ENCODE assay signal across 21 mouse cellular contexts in genomic region chr16:82521582-82521981, GRCm38 (mm10).
A peak's percentile ranks its signal among the peaks of the same experiment; 100 is the strongest.
DNase-seq lines count a peak whose midpoint lies in the region; ATAC-seq and TF ChIP-seq lines count a peak whose summit lies in the region.
"Had no signal": no experiment of that assay in that cellular context is flagged by ENCODE, and none has a peak within 500 bp of the region (broad histone marks: within the 10 kb centered on the region; RNA-seq: fewer than 3 reads in every experiment).

No protein-coding gene starts in this region.

- H3K4me2 ChIP-seq in hindbrain, postnatal 0 days (ENCODE audit: low read depth, low read length) = no peak overlapping the region
- H3K4me2 ChIP-seq: embryonic facial prominence, embryonic 13.5 days; heart, embryonic 13.5 days; liver, embryonic 15.5 days; neural tube, embryonic 13.5 days had no signal

- intact Hi-C loops in heart, postnatal 25 days (cut with DNase I) = no loop called here

- no peak for ATAC-seq in hindbrain, postnatal 0 days
- ATAC-seq in megakaryocyte progenitor cell, adult 5-6 weeks (replicated peaks; ENCODE audit: poor library complexity) = no peak
- ATAC-seq: intestine, embryonic 16.5 days had no signal

- DNase-seq in embryo, embryonic 10.5 days (ENCODE audit: low spot score) = peak; percentile 2
- no peak for DNase-seq in embryo, embryonic 9.5 days (ENCODE audit: extremely low spot score)
- peak; percentile 48 for DNase-seq in hindbrain, postnatal 0 days (ENCODE audit: low spot score)
- DNase-seq in hindbrain, embryonic 10.5 days (ENCODE audit: low spot score) = no peak
- DNase-seq in 3T3-L1 (ENCODE audit: low read depth, low spot score) = peak; percentile 8
- peak; percentile 1 for DNase-seq in embryo, embryonic 11.5 days (ENCODE audit: low read depth, low spot score)
- no peak for DNase-seq in heart, postnatal 25 days (ENCODE audit: low spot score)
- DNase-seq: adrenal gland, postnatal 25 days; cerebellum, adult 9-11 months; gastrocnemius, postnatal 25 days; heart, postnatal 4 days; kidney, postnatal 10 days; lung, postnatal 14 days; right cerebral cortex, postnatal 25 days; thymus, postnatal 25 days had no signal

- no peak overlapping the region for H3K9ac ChIP-seq in hindbrain, postnatal 0 days (replicated peaks; ENCODE audit: low read length)
- H3K9ac ChIP-seq: embryonic facial prominence, embryonic 13.5 days; heart, embryonic 13.5 days; liver, embryonic 15.5 days; neural tube, embryonic 13.5 days had no signal

- H3K27ac ChIP-seq in hindbrain, postnatal 0 days = no peak overlapping the region
- no peak overlapping the region for H3K27ac ChIP-seq in hindbrain, embryonic 10.5 days
- H3K27ac ChIP-seq: embryonic facial prominence, embryonic 13.5 days; heart, embryonic 13.5 days; liver, embryonic 15.5 days; neural tube, embryonic 13.5 days had no signal

- no peaks in the 10 kb centered on the region for H3K36me3 ChIP-seq in hindbrain, postnatal 0 days (ENCODE audit: insufficient read depth, low read length)
- no peaks in the 10 kb centered on the region for H3K36me3 ChIP-seq in hindbrain, embryonic 10.5 days
- H3K36me3 ChIP-seq: embryonic facial prominence, embryonic 13.5 days; heart, embryonic 13.5 days; liver, embryonic 15.5 days; neural tube, embryonic 13.5 days had no signal

- H3K4me1 ChIP-seq in hindbrain, postnatal 0 days (ENCODE audit: insufficient read depth, low read length) = no peaks in the 10 kb centered on the region
- no peaks in the 10 kb centered on the region for H3K4me1 ChIP-seq in hindbrain, embryonic 10.5 days (replicated peaks)
- H3K4me1 ChIP-seq: embryonic facial prominence, embryonic 13.5 days; heart, embryonic 13.5 days; liver, embryonic 15.5 days; neural tube, embryonic 13.5 days had no signal

- H3K4me3 ChIP-seq in hindbrain, postnatal 0 days (ENCODE audit: low read length) = no peak overlapping the region
- H3K4me3 ChIP-seq in hindbrain, embryonic 10.5 days = no peak overlapping the region
- H3K4me3 ChIP-seq: embryonic facial prominence, embryonic 13.5 days; heart, embryonic 13.5 days; liver, embryonic 15.5 days; neural tube, embryonic 13.5 days had no signal

- H3K27me3 ChIP-seq in hindbrain, postnatal 0 days (ENCODE audit: insufficient read depth, low read length) = no peaks in the 10 kb centered on the region
- H3K27me3 ChIP-seq in hindbrain, embryonic 10.5 days (ENCODE audit: insufficient read depth, poor library complexity, severe bottlenecking) = no peaks in the 10 kb centered on the region
- H3K27me3 ChIP-seq: embryonic facial prominence, embryonic 13.5 days; heart, embryonic 13.5 days; liver, embryonic 15.5 days; neural tube, embryonic 13.5 days had no signal

- TF ChIP-seq CTCF in hindbrain, postnatal 0 days (IDR thresholded peaks at IDR 0.05; ENCODE audit: low read depth) = peak; percentile 39

- H3K9me3 ChIP-seq in hindbrain, postnatal 0 days (ENCODE audit: low read length) = no peaks in the 10 kb centered on the region
- no peaks in the 10 kb centered on the region for H3K9me3 ChIP-seq in hindbrain, embryonic 10.5 days
- H3K9me3 ChIP-seq: embryonic facial prominence, embryonic 13.5 days; heart, embryonic 13.5 days; liver, embryonic 15.5 days; neural tube, embryonic 13.5 days had no signal

Comparison
In these comparisons a context has a peak if more than half of its experiments do, and no peak if none do; other contexts are left out.
1. DNase-seq: peak in embryo, embryonic 10.5 days (single experiment), hindbrain, postnatal 0 days (single experiment), 3T3-L1 (single experiment) and embryo, embryonic 11.5 days (single experiment); none in embryo, embryonic 9.5 days (single experiment), hindbrain, embryonic 10.5 days (single experiment) and heart, postnatal 25 days (single experiment).